Mouse (Mus musculus): Measurements from ENCODE around the gene P3h3. TPM values are rescaled to one million over a fixed set of nuclear protein-coding genes. Genes with fewer than 3 reads are reported as not detected.

P3h3 gene
- polyA plus RNA-seq, 1 experiment from 2014 or later = 16.8 TPM

- no peaks in the 10 kb centered on the region for H3K9me3 ChIP-seq (ENCODE audit: control insufficient read depth, low read length)
- no peak for ATAC-seq
Observed at GRCm38 (mm10) chr6:124874348-124874747, 16.8 kb upstream of the P3h3 start.

GRCm38 (mm10) chr6:124866560-124866959 lies 9.0 kb upstream of the P3h3 start:
- 58% methylated on average over 6 of the region's 7 CpGs for WGBS
- H3K36me3 ChIP-seq (ENCODE audit: control insufficient read depth, insufficient read depth) = no peaks in the 10 kb centered on the region
- H3K4me3 ChIP-seq (replicated peaks; ENCODE audit: low read length) = no peak overlapping the region
- H3K9ac ChIP-seq (replicated peaks; ENCODE audit: low read depth, low read length) = no peak overlapping the region
- no peak for ATAC-seq
- H3K4me1 ChIP-seq (replicated peaks; ENCODE audit: control insufficient read depth, insufficient read depth, low read length) = peaks cover 27% of the 10 kb centered on the region
- no peaks in the 10 kb centered on the region for H3K27me3 ChIP-seq (replicated peaks; ENCODE audit: control insufficient read depth, insufficient read depth, low read length)
- no peak overlapping the region for H3K27ac ChIP-seq (ENCODE audit: low read length)
- H3K4me2 ChIP-seq (ENCODE audit: low read length) = no peak overlapping the region
- H3K9me3 ChIP-seq (ENCODE audit: control insufficient read depth, low read length) = no peaks in the 10 kb centered on the region

More at GRCm38 (mm10) chr6:124874348-124874747, 16.8 kb upstream of the P3h3 start:
- Histone ChIP-seq H3K4me1 (replicated peaks; ENCODE audit: control insufficient read depth, insufficient read depth, low read length) (no peaks in the 10 kb centered on the region), H3K4me3 (replicated peaks; ENCODE audit: low read length) (no peak overlapping the region), H3K36me3 (ENCODE audit: control insufficient read depth, insufficient read depth) (no peaks in the 10 kb centered on the region), H3K27ac (ENCODE audit: low read length) (no peak overlapping the region), H3K9ac (replicated peaks; ENCODE audit: low read depth, low read length) (no peak overlapping the region), H3K4me2 (ENCODE audit: low read length) (no peak overlapping the region), H3K27me3 (replicated peaks; ENCODE audit: control insufficient read depth, insufficient read depth, low read length) (no peaks in the 10 kb centered on the region)
- 71% methylated on average over 2 of the region's 3 CpGs for WGBS

DNA sequence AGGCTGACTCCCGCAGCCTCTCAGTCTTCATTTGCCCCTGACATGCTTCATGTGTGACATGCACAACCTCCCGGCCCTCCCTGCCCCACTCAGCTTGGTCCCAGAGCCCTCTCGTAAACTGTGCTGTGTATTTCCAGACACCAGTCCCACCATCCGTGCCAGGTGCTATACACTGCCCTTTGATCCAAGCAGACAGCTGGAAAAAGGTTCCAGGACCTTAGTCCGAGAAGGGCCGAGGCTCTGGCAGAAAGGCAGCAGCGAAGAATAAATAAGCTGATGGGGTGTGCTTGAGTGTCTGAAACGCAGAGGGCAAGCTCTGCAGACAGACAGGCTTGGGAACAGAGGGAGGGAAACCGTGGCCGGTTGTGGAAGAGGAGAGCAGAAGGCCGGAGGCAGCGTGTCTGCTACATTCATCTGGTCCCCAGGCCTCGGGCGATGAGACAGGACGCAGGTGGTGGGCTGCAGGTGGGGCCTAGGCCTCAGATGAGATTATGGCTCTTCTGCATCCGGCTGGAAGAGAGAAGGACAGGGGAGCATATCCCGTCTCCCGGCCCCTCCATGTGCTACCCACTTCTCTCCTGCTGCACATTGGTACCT lies 8.3 kb upstream of the P3h3 start:
- H3K4me1 ChIP-seq (replicated peaks; ENCODE audit: control insufficient read depth, insufficient read depth, low read length) = peaks cover 34% of the 10 kb centered on the region
- no peaks in the 10 kb centered on the region for H3K36me3 ChIP-seq (ENCODE audit: control insufficient read depth, insufficient read depth)
- ATAC-seq = no peak
- 64% methylated on average over 18 of the region's 18 CpGs for WGBS
- no peak overlapping the region for H3K4me2 ChIP-seq (ENCODE audit: low read length)
- H3K9me3 ChIP-seq (ENCODE audit: control insufficient read depth, low read length) = no peaks in the 10 kb centered on the region
- H3K4me3 ChIP-seq (replicated peaks; ENCODE audit: low read length) = no peak overlapping the region
- no peaks in the 10 kb centered on the region for H3K27me3 ChIP-seq (replicated peaks; ENCODE audit: control insufficient read depth, insufficient read depth, low read length)
- no peak overlapping the region; the same call in 1 of the 2 replicates for H3K27ac ChIP-seq (ENCODE audit: low read length)
- H3K9ac ChIP-seq (replicated peaks; ENCODE audit: low read depth, low read length) = 0 out of 2 replicates have a peak overlapping the region, but pooled peaks have one; percentile 5

- peaks cover 49% of the 10 kb centered on the region for H3K4me1 ChIP-seq (replicated peaks; ENCODE audit: control insufficient read depth, insufficient read depth, low read length)
- no peaks in the 10 kb centered on the region for H3K27me3 ChIP-seq (replicated peaks; ENCODE audit: control insufficient read depth, insufficient read depth, low read length)
- H3K4me2 ChIP-seq (ENCODE audit: low read length) = peak within 1 kb of the TSS; percentile 46
- peak within 1 kb of the TSS; percentile 75 for H3K9ac ChIP-seq (replicated peaks; ENCODE audit: low read depth, low read length)
- ATAC-seq = peak; percentile 68
- peak within 1 kb of the TSS; percentile 54 for H3K27ac ChIP-seq (ENCODE audit: low read length)
- H3K36me3 ChIP-seq (ENCODE audit: control insufficient read depth, insufficient read depth) = no peaks in the 10 kb centered on the region
- whole genome bisulfite sequencing = under 1% methylated on average over 30 of the region's 43 CpGs
- no peaks in the 10 kb centered on the region for H3K9me3 ChIP-seq (ENCODE audit: control insufficient read depth, low read length)
- peak within 1 kb of the TSS; percentile 63 for H3K4me3 ChIP-seq (replicated peaks; ENCODE audit: low read length)
Observed at GRCm38 (mm10) chr6:124863658-124864298, 6.2 kb upstream of the P3h3 start, which contains the start of gene Gpr162. TSS of gene Gpr162 (minus strand) at chr6:124863983.

DNA sequence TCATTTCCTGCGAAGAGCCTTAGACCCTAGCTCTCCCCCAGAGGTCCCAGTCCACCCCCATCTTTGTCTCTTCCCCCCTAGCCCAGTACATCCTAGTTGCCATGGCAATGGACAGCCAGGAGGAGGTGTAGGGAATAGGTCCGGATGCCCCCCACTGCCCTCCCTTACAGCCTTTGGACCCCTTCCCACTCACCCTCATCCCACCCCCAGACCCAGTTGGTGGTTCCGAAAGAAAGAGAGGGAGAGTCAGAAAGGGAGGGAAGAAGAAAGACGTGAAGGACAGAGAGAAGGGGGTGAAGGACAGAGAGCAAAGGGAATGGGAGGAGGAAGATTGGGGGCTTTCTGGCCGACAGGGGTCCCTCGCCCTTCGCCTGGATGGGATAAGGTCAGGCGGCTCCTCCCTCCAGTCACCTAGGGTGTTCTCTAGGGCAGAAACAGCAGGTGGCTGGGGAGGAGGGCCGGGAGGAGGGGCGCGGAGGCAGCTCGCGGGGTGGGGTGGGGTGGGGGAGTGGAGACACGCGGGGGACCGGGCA lies 5.6 kb upstream of the P3h3 start:
- peak overlapping the region; percentile 54 for H3K27ac ChIP-seq (ENCODE audit: low read length)
- peaks cover 55% of the 10 kb centered on the region for H3K4me1 ChIP-seq (replicated peaks; ENCODE audit: control insufficient read depth, insufficient read depth, low read length)
- peak; percentile 17 for ATAC-seq
- H3K4me2 ChIP-seq (ENCODE audit: low read length) = peak overlapping the region; percentile 46
- peak overlapping the region; percentile 75 for H3K9ac ChIP-seq (replicated peaks; ENCODE audit: low read depth, low read length)
- no peaks in the 10 kb centered on the region for H3K36me3 ChIP-seq (ENCODE audit: control insufficient read depth, insufficient read depth)
- peak overlapping the region; percentile 63 for H3K4me3 ChIP-seq (replicated peaks; ENCODE audit: low read length)
- no peaks in the 10 kb centered on the region for H3K27me3 ChIP-seq (replicated peaks; ENCODE audit: control insufficient read depth, insufficient read depth, low read length)
- H3K9me3 ChIP-seq (ENCODE audit: control insufficient read depth, low read length) = no peaks in the 10 kb centered on the region
- WGBS = 0% methylated on average over 8 of the region's 16 CpGs

DNA sequence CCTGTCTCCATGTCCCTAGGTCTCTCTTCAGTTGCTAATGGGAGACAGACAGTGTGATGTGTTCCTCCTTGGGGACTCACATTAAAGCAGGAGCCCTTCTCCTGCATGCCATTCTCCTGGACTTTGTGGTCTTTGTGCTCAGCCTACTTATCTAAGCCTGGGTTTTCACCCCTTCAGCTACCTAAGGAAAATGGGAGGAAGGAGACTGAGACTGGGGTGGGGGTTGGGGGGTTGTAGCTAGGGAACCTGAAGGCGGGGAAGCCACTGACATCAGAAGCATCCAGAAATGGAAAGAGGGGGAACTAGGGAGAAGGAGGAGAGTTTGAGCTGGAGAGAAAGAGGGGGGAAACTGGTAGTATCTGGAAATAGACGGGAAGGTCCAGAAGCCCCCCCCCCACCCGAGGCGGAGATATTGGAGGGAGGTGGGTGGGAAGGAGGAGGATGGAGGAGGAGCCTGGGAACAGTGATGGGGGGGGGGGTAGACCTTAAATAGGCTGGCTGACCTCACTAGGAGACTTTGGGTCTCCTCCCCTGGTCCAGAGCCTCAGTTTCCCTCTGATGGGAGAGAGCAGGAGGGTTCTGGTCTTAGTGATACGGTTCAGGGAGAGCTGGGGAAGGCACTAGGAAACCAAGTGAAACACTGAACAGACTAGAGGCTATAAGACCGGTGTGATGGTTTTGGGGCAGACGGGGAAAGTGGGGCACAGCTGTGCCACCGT lies 5.0 kb upstream of the P3h3 start:
- peaks cover 61% of the 10 kb centered on the region for H3K4me1 ChIP-seq (replicated peaks; ENCODE audit: control insufficient read depth, insufficient read depth, low read length)

DNA sequence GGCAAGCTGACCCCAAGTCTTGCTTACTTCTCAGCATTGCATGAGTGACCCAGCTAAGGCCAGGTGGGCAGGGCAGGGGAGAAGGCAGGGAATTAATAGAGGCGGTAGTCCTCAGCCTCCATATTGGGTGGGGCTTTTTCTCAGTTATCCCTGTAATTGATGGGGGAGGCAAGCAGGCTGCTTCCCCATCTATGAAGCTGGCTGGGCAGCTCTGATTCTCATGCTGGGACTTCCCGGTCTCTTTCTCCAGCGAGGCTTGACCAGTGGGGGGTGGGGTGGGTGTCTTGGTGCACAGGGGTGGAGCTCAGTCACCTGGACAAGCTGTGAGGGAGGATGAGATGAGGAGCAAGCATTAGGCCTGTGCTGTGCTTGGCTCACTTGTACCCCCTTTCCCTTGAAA lies 4.2 kb upstream of the P3h3 start:
- Histone ChIP-seq H3K4me1 (replicated peaks; ENCODE audit: control insufficient read depth, insufficient read depth, low read length) (peaks cover 61% of the 10 kb centered on the region), H3K27me3 (replicated peaks; ENCODE audit: control insufficient read depth, insufficient read depth, low read length) (no peaks in the 10 kb centered on the region), H3K4me2 (ENCODE audit: low read length) (peak overlapping the region; percentile 46), H3K9ac (replicated peaks; ENCODE audit: low read depth, low read length) (no peak overlapping the region), H3K27ac (ENCODE audit: low read length) (no peak overlapping the region), H3K36me3 (ENCODE audit: control insufficient read depth, insufficient read depth) (no peaks in the 10 kb centered on the region), H3K9me3 (ENCODE audit: control insufficient read depth, low read length) (no peaks in the 10 kb centered on the region), H3K4me3 (replicated peaks; ENCODE audit: low read length) (no peak overlapping the region)
- 34% methylated on average over 3 of the region's 3 CpGs for WGBS
- ATAC-seq = no peak

More for the DNA sequence above, 5.0 kb upstream of the P3h3 start:
- no peaks in the 10 kb centered on the region for H3K27me3 ChIP-seq (replicated peaks; ENCODE audit: control insufficient read depth, insufficient read depth, low read length)
- peak overlapping the region; percentile 46 for H3K4me2 ChIP-seq (ENCODE audit: low read length)
- ATAC-seq = peak; percentile 9
- H3K36me3 ChIP-seq (ENCODE audit: control insufficient read depth, insufficient read depth) = no peaks in the 10 kb centered on the region
- peak overlapping the region; percentile 75 for H3K9ac ChIP-seq (replicated peaks; ENCODE audit: low read depth, low read length)
- no peaks in the 10 kb centered on the region for H3K9me3 ChIP-seq (ENCODE audit: control insufficient read depth, low read length)
- H3K4me3 ChIP-seq (replicated peaks; ENCODE audit: low read length) = peak overlapping the region; percentile 63
- peak overlapping the region; percentile 54 for H3K27ac ChIP-seq (ENCODE audit: low read length)
- 8% methylated on average over 8 of the region's 8 CpGs for WGBS

- 79% methylated on average over 19 of the region's 19 CpGs for WGBS
- no peak for ATAC-seq
- Histone ChIP-seq H3K9me3 (ENCODE audit: control insufficient read depth, low read length) (no peaks in the 10 kb centered on the region), H3K36me3 (ENCODE audit: control insufficient read depth, insufficient read depth) (no peaks in the 10 kb centered on the region), H3K27me3 (replicated peaks; ENCODE audit: control insufficient read depth, insufficient read depth, low read length) (no peaks in the 10 kb centered on the region), H3K4me3 (replicated peaks; ENCODE audit: low read length) (no peak overlapping the region), H3K27ac (ENCODE audit: low read length) (no peak overlapping the region), H3K4me1 (replicated peaks; ENCODE audit: control insufficient read depth, insufficient read depth, low read length) (peaks cover 64% of the 10 kb centered on the region), H3K9ac (replicated peaks; ENCODE audit: low read depth, low read length) (no peak overlapping the region), H3K4me2 (ENCODE audit: low read length) (no peak overlapping the region)
Observed at GRCm38 (mm10) chr6:124861266-124861665, 3.7 kb upstream of the P3h3 start.

GRCm38 (mm10) chr6:124860511-124860910 lies 3.0 kb upstream of the P3h3 start:
- H3K36me3 ChIP-seq (ENCODE audit: control insufficient read depth, insufficient read depth) = no peaks in the 10 kb centered on the region
- H3K27me3 ChIP-seq (replicated peaks; ENCODE audit: control insufficient read depth, insufficient read depth, low read length) = no peaks in the 10 kb centered on the region
- H3K4me2 ChIP-seq (ENCODE audit: low read length) = no peak overlapping the region
- no peak overlapping the region; the same call in 1 of the 2 replicates for H3K9ac ChIP-seq (replicated peaks; ENCODE audit: low read depth, low read length)
- H3K4me3 ChIP-seq (replicated peaks; ENCODE audit: low read length) = no peak overlapping the region
- ATAC-seq = no peak
- 78% methylated on average over 9 of the region's 9 CpGs for WGBS
- H3K9me3 ChIP-seq (ENCODE audit: control insufficient read depth, low read length) = no peaks in the 10 kb centered on the region
- H3K27ac ChIP-seq (ENCODE audit: low read length) = no peak overlapping the region
- H3K4me1 ChIP-seq (replicated peaks; ENCODE audit: control insufficient read depth, insufficient read depth, low read length) = peaks cover 70% of the 10 kb centered on the region
